Mouse (Mus musculus) neural tube, embryonic 14.5 days (tissue): ENCODE data around the gene 4632433K11Rik. TPM values are rescaled to one million over a fixed set of nuclear protein-coding genes. Genes with fewer than 3 reads are reported as not detected.

Source experiments
- ATAC-seq: fragments of 200-750 bp; cut with Nextera tagmentation; 2 replicates; pipeline ENCODE4 v1.8.0; 2017; ENCODE audit warnings: low read depth, mild to moderate bottlenecking, moderate TSS enrichment, moderate library complexity
- H3K27ac ChIP-seq: fragments of 300-500 bp; sonication (generic); 2 replicates; pipeline ENCODE4 v1.5.1; 2014; ENCODE audit warnings: low read depth, mild to moderate bottlenecking, control low read depth, low read length, moderate library complexity, mixed read lengths
- H3K27me3 ChIP-seq: fragments of 300-500 bp; sonication (generic); 2 replicates; pipeline ENCODE4 v1.6.1; 2014; ENCODE audit warnings: low read length; ENCODE audit not compliant: control insufficient read depth, insufficient read depth
- H3K36me3 ChIP-seq: fragments of 300-500 bp; sonication (generic); 2 replicates; pipeline ENCODE4 v1.6.1; 2014; ENCODE audit warnings: low read length, mixed read lengths; ENCODE audit not compliant: control insufficient read depth, insufficient read depth
- H3K4me1 ChIP-seq: fragments of 300-500 bp; sonication (generic); 2 replicates; pipeline ENCODE4 v1.6.1; 2014; ENCODE audit warnings: low read length; ENCODE audit not compliant: control insufficient read depth, insufficient read depth
- H3K4me2 ChIP-seq: fragments of 300-500 bp; sonication (generic); 2 replicates; pipeline ENCODE4 v1.6.1; 2014; ENCODE audit warnings: mild to moderate bottlenecking, low read depth, low read length, control low read depth
- H3K4me3 ChIP-seq: fragments of 300-500 bp; sonication (generic); 2 replicates; pipeline ENCODE4 v1.5.1; 2014; ENCODE audit warnings: low read depth, low read length, control low read depth, mixed read lengths
- H3K9ac ChIP-seq: fragments of 300-500 bp; sonication (generic); replicated peaks from 2 replicates; pipeline ENCODE4 v1.6.1; 2014; ENCODE audit warnings: low read depth, mild to moderate bottlenecking, control low read depth, low read length, mixed read lengths
- H3K9me3 ChIP-seq: fragments of 300-500 bp; sonication (generic); 2 replicates; pipeline ENCODE4 v1.6.1; 2016; ENCODE audit warnings: low read length; ENCODE audit not compliant: control insufficient read depth
- WGBS: fragments of 180-500 bp; shearing (Covaris S2); extraction: QIAGEN DNeasy Blood & Tissue Kit; methylation state at CpG from one replicate; pipeline ENCODE4 v1.1.7; 2014; 5-methylcytosine and 5-hydroxymethylcytosine counted together
- polyA plus RNA-seq: library from polyadenylated mRNA; unstranded; fragments of >200 nt; fragmentation: Nextera tagmentation; extraction: Ambion mirVana; gene quantifications from 2 replicates; pipeline ENCODE4 v1.2.1, GENCODE M21; 2014

The 4632433K11Rik gene
- polyA plus RNA-seq, 1 experiment from 2014 or later: not detected

DNA sequence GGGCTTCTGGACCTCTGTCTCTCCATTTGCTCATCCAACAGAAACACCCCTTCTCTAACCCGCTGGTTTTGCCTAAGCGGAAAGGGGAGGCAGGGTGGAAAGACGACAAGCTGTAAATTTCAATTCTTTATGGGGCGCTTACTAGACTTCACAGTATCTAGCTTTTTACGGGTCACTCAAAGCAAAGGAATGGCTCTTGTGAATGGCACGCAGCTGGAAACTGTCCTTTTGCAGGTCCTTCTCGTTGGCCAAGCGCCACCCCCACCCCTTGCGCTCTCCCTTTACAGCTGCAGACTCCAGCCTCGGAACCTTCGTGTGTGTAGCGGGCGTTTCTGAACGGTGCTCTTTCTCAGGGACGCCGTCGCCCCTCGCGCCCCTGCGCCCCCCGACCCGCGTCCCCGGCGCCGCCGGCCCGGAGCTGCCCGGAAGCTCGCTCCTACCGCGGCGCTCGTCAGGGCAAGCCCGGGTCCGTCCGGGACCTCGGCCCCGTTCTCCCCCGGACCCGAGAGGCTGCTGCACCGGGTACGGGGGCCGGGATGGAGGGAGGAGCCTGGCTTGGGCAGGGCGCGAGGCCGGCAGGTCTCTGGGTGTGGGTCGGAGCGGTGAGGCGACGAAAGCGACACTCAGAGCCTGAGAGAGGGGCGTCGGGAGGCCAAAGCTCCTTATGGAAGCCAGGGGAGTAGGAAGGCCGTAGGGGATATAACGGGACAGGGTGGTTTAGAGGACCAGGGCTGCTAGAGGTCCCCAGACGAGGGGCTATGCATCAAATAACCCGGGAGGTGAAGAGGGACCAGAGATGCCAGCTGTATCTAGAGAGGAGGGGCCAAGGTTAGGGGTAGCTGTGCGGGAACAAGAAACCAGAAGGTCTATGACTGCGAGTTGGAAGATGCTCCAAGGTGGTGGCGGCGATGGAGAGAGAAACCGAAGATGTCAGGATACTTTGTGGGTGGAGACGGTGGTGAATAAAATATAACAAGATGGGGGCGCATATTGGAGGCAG, 17.6 kb downstream of the 4632433K11Rik start, which contains the start of gene Zfp580:
Gene Zfp580, plus strand, starts transcription at position 346 of the 1,000 bp plus-strand sequence.
- Histone ChIP-seq H3K9me3 (no peaks in the 10 kb centered on the region), H3K9ac (peak within 1 kb of the TSS; percentile 76), H3K36me3 (no peaks in the 10 kb centered on the region; the same call in 1 of the 2 replicates), H3K27ac (peak within 1 kb of the TSS; percentile 84), H3K27me3 (peaks cover 11% of the 10 kb centered on the region), H3K4me3 (peak within 1 kb of the TSS; percentile 65), H3K4me1 (peaks cover 27% of the 10 kb centered on the region), H3K4me2 (peak within 1 kb of the TSS; percentile 89)
- WGBS: under 1% methylated on average over 65 of the region's 65 CpGs
- ATAC-seq: peak; percentile 79

DNA sequence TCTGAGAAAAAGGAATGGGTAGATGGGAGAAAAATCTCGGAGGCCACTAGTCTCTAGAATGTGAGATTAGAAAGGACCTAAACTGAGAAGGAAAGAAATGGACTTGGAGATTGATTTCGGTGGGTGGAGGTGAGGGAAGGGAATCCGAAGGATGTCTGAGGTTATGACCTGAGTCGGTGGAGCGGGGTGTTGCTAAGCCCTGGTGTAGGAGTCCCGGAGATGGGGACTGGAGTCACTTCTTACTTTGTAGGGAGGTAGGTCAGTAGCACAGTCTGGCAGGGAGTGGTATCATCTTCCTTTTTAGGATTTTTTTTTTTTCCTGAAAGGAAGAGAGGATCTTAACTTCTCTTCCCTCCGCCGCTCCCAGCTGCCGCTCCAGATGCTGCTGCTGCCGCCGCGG, 18.5 kb downstream of the 4632433K11Rik start:
- Histone ChIP-seq H3K9ac (peak overlapping the region; percentile 76), H3K36me3 (no peaks in the 10 kb centered on the region; the same call in 1 of the 2 replicates), H3K27me3 (peaks cover 15% of the 10 kb centered on the region), H3K27ac (no peak overlapping the region; the same call in 1 of the 2 replicates), H3K4me1 (peaks cover 28% of the 10 kb centered on the region), H3K9me3 (no peaks in the 10 kb centered on the region), H3K4me2 (peak overlapping the region; percentile 89), H3K4me3 (peak overlapping the region; percentile 65)
- ATAC-seq: no peak
- 2% methylated on average over 11 of the region's 12 CpGs for WGBS

DNA sequence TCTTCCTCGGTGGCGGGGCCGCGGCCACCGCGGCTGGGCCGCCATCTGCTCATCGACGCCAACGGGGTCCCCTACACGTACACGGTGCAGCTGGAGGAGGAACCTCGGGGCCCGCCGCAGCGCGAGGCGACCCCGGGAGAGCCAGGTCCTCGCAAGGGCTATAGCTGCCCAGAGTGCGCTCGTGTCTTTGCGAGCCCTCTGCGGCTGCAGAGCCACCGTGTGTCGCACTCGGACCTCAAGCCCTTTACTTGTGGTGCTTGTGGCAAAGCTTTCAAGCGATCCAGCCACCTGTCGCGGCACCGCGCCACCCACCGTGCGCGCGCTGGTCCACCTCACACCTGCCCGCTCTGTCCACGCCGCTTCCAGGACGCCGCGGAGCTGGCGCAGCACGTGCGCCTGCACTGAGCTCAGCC, 19.0 kb downstream of the 4632433K11Rik start:
- H3K4me2 ChIP-seq: peak overlapping the region; percentile 89
- peak overlapping the region; percentile 65 for H3K4me3 ChIP-seq
- no peaks in the 10 kb centered on the region for H3K9me3 ChIP-seq
- H3K9ac ChIP-seq: peak overlapping the region; percentile 76
- H3K27ac ChIP-seq: no peak overlapping the region
- 3% methylated on average over 43 of the region's 45 CpGs for WGBS
- ATAC-seq: no peak
- H3K27me3 ChIP-seq: peaks cover 20% of the 10 kb centered on the region
- peaks cover 33% of the 10 kb centered on the region for H3K4me1 ChIP-seq
- H3K36me3 ChIP-seq: no peaks in the 10 kb centered on the region; the same call in 1 of the 2 replicates

DNA sequence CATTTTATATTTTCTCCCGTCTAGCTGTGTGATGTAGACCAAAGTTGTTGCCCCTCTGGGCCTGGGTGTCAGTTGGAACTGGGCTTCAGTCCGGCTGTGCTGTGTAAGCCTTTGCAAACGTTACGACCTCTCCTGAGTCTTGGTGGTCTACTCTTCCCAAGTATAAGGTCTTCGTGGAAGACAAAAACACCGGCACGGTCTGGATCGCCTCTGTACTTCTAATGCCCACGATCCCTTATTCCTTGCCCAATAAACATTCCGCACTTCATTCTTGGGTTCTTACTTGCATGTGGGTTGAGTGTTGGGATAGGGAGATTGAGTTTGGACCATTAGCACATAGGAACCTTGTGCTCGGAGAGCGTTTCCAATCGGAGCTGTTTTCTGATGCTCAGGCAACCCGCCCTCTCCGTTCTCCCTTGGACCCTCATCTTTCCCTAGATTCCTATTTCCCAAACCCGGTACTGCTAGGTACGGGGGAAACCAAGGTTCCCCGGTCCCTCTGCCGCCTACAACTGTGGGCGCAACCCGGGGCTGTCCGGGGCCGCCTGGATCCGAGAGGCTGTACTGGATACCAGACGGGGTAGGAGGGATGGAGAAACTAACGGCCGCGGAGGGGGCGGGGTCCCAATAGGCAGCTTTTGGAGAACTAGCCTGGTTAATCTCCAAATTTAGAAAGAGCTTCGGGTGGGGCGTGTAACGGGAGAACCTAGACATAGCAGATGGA, 19.7 kb downstream of the 4632433K11Rik start:
- Histone ChIP-seq H3K4me3 (peak overlapping the region; percentile 65), H3K27me3 (peaks cover 21% of the 10 kb centered on the region), H3K4me2 (peak overlapping the region; percentile 89), H3K36me3 (no peaks in the 10 kb centered on the region; the same call in 1 of the 2 replicates), H3K9ac (peak overlapping the region; percentile 76), H3K27ac (no peak overlapping the region), H3K4me1 (peaks cover 35% of the 10 kb centered on the region), H3K9me3 (no peaks in the 10 kb centered on the region)
- ATAC-seq: no peak
- 10% methylated on average over 32 of the region's 32 CpGs for WGBS

DNA sequence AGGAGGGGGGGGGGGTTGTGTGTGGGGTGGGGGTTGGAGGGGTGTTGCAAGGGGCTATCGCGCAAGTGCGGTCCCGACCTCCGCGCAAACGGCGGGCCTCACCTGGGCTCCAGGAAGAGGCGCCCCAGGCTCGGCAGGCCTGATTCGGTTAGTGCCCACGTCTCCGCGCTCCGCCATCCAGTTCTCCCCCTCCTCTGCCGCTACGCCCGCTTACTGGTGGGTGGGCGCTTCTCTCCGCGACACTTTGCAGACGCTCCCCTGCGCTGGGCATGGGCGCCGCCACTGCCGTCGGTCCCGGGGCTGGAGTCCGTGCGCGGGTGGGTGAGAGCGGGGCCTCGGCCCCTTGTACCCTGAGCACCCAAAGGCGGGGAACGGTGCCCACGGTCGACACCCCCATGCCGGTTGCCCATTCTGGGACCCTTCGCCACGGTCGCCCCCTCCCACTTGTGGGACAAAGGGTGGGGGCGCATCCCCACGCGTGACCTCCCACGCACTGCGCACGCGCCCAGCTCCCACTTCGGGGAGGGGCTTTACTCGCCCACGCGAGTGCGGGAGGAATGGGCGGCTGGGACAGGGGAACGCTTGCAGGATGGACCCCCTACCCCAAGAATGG, 22.8 kb downstream of the 4632433K11Rik start:
- no peaks in the 10 kb centered on the region for H3K9me3 ChIP-seq
- peak overlapping the region; percentile 70 for H3K9ac ChIP-seq
- peak; percentile 3 for ATAC-seq
- peak overlapping the region; percentile 65 for H3K4me2 ChIP-seq
- H3K36me3 ChIP-seq: no peaks in the 10 kb centered on the region; the same call in 1 of the 2 replicates
- H3K4me1 ChIP-seq: peaks cover 38% of the 10 kb centered on the region
- peaks cover 21% of the 10 kb centered on the region for H3K27me3 ChIP-seq
- peak overlapping the region; percentile 80 for H3K27ac ChIP-seq
- 4% methylated on average over 54 of the region's 55 CpGs for WGBS
- peak overlapping the region; percentile 60 for H3K4me3 ChIP-seq

- no peak for ATAC-seq
- H3K4me1 ChIP-seq: peaks cover 34% of the 10 kb centered on the region
- H3K4me3 ChIP-seq: peak overlapping the region; percentile 60
- peak overlapping the region; percentile 70 for H3K9ac ChIP-seq
- H3K27me3 ChIP-seq: peaks cover 21% of the 10 kb centered on the region
- no peak overlapping the region for H3K27ac ChIP-seq
- no peaks in the 10 kb centered on the region; the same call in 1 of the 2 replicates for H3K36me3 ChIP-seq
- WGBS: 28% methylated on average over 8 of the region's 8 CpGs
- peak overlapping the region; percentile 65 for H3K4me2 ChIP-seq
- no peaks in the 10 kb centered on the region for H3K9me3 ChIP-seq
Measured at GRCm38 (mm10) chr7:5057381-5057780, 23.5 kb downstream of the 4632433K11Rik start.

DNA sequence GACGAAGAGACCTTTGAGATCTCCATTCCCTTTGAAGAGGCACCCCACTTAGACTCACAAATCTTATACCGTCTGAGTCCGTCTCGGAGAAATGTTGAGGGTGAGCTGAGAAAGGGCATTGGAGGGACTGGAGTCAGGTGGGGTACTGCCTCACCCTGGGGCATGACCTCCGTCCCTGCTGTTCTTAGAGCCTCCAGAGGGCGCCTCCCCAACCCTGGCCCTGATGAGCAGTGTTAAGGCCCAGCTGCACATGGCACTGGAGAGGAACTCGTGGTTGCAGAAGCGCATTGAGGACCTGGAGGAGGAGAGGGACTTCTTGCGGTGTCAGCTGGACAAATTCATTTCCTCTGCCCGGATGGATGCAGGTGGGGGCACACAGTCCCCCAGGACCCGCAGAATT, 23.9 kb downstream of the 4632433K11Rik start:
- peaks cover 29% of the 10 kb centered on the region for H3K4me1 ChIP-seq
- WGBS: 27% methylated on average over 11 of the region's 11 CpGs

DNA sequence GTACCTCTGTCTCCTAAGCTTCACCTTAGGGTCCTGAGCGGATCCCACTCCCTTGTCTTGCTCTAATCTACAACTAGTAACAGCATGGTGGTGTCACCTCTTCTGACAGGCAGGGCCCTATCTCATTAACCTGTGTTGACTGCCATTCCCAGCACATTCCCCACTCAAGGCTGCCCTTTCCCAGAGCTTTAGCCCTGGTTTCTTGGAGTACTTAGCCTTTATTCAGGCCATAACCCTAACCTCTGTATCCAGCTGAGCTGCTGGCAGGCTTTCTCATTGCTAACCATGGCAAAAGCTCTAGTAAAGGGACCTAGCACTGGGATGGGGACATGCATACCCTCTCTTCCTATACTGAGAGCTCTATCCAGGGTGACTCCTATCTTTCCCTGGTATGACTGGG, 24.7 kb downstream of the 4632433K11Rik start:
- H3K4me1 ChIP-seq: peaks cover 26% of the 10 kb centered on the region
- no peaks in the 10 kb centered on the region for H3K36me3 ChIP-seq
- H3K9ac ChIP-seq: no peak overlapping the region
- H3K9me3 ChIP-seq: no peaks in the 10 kb centered on the region
- no peak overlapping the region for H3K4me3 ChIP-seq
- no peak overlapping the region for H3K27ac ChIP-seq
- peaks cover 21% of the 10 kb centered on the region for H3K27me3 ChIP-seq
- 92% methylated on average over 1 of the region's 1 CpGs for whole genome bisulfite sequencing
- H3K4me2 ChIP-seq: no peak overlapping the region
- no peak for ATAC-seq

More for the DNA sequence above, 23.9 kb downstream of the 4632433K11Rik start:
- no peak for ATAC-seq
- H3K9ac ChIP-seq: no peak overlapping the region
- H3K36me3 ChIP-seq: no peaks in the 10 kb centered on the region; the same call in 1 of the 2 replicates
- peak overlapping the region; percentile 60 for H3K4me3 ChIP-seq
- no peak overlapping the region for H3K27ac ChIP-seq
- H3K27me3 ChIP-seq: peaks cover 21% of the 10 kb centered on the region
- no peaks in the 10 kb centered on the region for H3K9me3 ChIP-seq
- H3K4me2 ChIP-seq: peak overlapping the region; percentile 65
